ENCODE assay signal across 8 mouse cellular contexts in the genomic region with DNA sequence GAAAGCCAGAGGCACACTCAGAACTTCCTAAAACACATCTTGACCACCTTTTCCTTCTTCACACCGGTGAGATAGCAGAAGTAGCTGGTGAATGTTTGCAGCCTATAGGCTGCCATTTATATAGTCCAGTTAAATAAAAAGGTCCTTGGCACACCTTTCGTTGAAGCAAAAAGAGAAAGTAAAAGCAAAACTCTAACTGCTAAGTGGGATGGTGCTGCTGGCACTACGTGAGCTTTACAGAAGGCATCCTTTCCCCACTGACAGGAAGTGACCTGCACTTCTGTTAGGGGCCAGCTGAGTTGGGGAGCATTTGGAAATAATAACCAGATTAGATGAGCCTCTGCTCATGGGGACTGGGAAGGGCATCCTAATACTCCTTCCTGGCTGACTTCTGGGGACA. TPM values are rescaled to one million over a fixed set of nuclear protein-coding genes. Genes with fewer than 3 reads are reported as not detected.
A peak's percentile ranks its signal among the peaks of the same experiment; 100 is the strongest.
DNase-seq lines count a peak whose midpoint lies in the region; ATAC-seq lines count a peak whose summit lies in the region.

No protein-coding gene starts in this region.

- H3K9me3 ChIP-seq in kidney, embryonic 16.5 days (ENCODE audit: low read length), result no peaks in the 10 kb centered on the region
- no peaks in the 10 kb centered on the region for H3K9me3 ChIP-seq in intestine, embryonic 15.5 days

- H3K4me2 ChIP-seq in kidney, embryonic 16.5 days (replicated peaks; ENCODE audit: low read depth, low read length), result peak overlapping the region; percentile 93
- H3K4me2 ChIP-seq in intestine, embryonic 15.5 days (replicated peaks), result peak overlapping the region; percentile 95

- H3K9ac ChIP-seq in kidney, embryonic 16.5 days (replicated peaks; ENCODE audit: low read length), result peak overlapping the region; percentile 67
- no peak overlapping the region for H3K9ac ChIP-seq in intestine, embryonic 15.5 days

- H3K27me3 ChIP-seq in kidney, embryonic 16.5 days (ENCODE audit: insufficient read depth, low read length), result peaks cover 2% of the 10 kb centered on the region; the same call in 1 of the 2 replicates
- no peaks in the 10 kb centered on the region for H3K27me3 ChIP-seq in intestine, embryonic 15.5 days (replicated peaks)

- H3K27ac ChIP-seq in kidney, embryonic 16.5 days (ENCODE audit: low read length), result no peak overlapping the region
- no peak overlapping the region for H3K27ac ChIP-seq in intestine, embryonic 15.5 days

- ATAC-seq in kidney, embryonic 16.5 days (ENCODE audit: low FRiP score, low TSS enrichment), result no peak; the same call in 1 of the 2 replicates
- peak; percentile 86 for ATAC-seq in activated CD4-positive, CD25-positive, alpha-beta regulatory T cell, adult 4 months
- ATAC-seq in intestine, embryonic 15.5 days, result no peak

- peak overlapping the region; percentile 66 for H3K4me3 ChIP-seq in kidney, embryonic 16.5 days (ENCODE audit: low read length)
- H3K4me3 ChIP-seq in intestine, embryonic 15.5 days (replicated peaks), result peak overlapping the region; percentile 63

- DNase-seq in kidney, adult 11 months, result no peak
- DNase-seq in natural killer cell, adult 2 months (ENCODE audit: low spot score in 2 of 2), result peak; percentile 25 to 32
- DNase-seq in cerebellum, adult 11 months, result no peak
- DNase-seq in adrenal gland, adult 18-20 months (ENCODE audit: low spot score in 2 of 2), result no peak
- DNase-seq in heart, postnatal 10 days, result no peak

- 76% methylated on average over 3 of the region's 3 CpGs for WGBS in kidney, embryonic 16.5 days
- 63% methylated on average over 3 of the region's 3 CpGs for WGBS in intestine, embryonic 15.5 days

- no peaks in the 10 kb centered on the region for H3K36me3 ChIP-seq in kidney, embryonic 16.5 days (ENCODE audit: insufficient read depth, low read length)
- no peaks in the 10 kb centered on the region for H3K36me3 ChIP-seq in intestine, embryonic 15.5 days

- H3K4me1 ChIP-seq in kidney, embryonic 16.5 days (ENCODE audit: insufficient read depth, low read length), result 0 out of 2 replicates have a peak, but pooled peaks cover 8% of the 10 kb centered on the region
- peaks cover 10% of the 10 kb centered on the region; the same call in 1 of the 2 replicates for H3K4me1 ChIP-seq in intestine, embryonic 15.5 days (replicated peaks)

- intact Hi-C loops in heart, postnatal 10 days (cut with DNase I), result no loop called here

RNA-seq across cellular contexts. Expression of a gene that starts 0.8 kb away (rescaled TPM):
- 2.7 and 3.0 TPM in 2 replicates for polyA plus RNA-seq in kidney, embryonic 16.5 days (2015; fragmentation: Nextera tagmentation; extraction: Ambion mirVana)
- 10 to 100 TPM; 13.9 to 15.7 TPM for polyA plus RNA-seq in activated CD4-positive, CD25-positive, alpha-beta regulatory T cell, adult 4 months (2017; shearing (Covaris generic))
- polyA plus RNA-seq in intestine, embryonic 15.5 days (2015; fragmentation: Nextera tagmentation; extraction: Ambion mirVana), result 1.1 TPM in 2 replicates
- 1 to 10 TPM in 1 of 2 experiments, under 1 TPM in 1; 0.90 to 1.5 TPM for total RNA-seq in adrenal gland, adult 18-20 months (2021)
- total RNA-seq in heart, postnatal 10 days (2021), result 1 to 10 TPM; 1.3 to 1.4 TPM

Comparison
In these comparisons a context has a peak if more than half of its experiments do, and no peak if none do; other contexts are left out.
1. DNase-seq: peak in natural killer cell, adult 2 months (2 of 2); none in kidney, adult 11 months (single experiment), cerebellum, adult 11 months (single experiment), adrenal gland, adult 18-20 months (0 of 2) and heart, postnatal 10 days (0 of 2).